Mouse (Mus musculus): ENCODE measurements at regions not wholly inside any gene's neighbourhood (a gene's known extent, or its start where the extent isn't known, plus 50 kb on each side); places are given as distances from the start of the nearest gene placed in this dataset.

GRCm38 (mm10) chr15:87200282-87201048 lies 343.6 kb upstream of the Fam19a5 start:
- no peak for DNase-seq (ENCODE audit: low spot score in 2 of 2)

- DNase-seq (ENCODE audit: low spot score in 2 of 2), result no peak
Observed at GRCm38 (mm10) chr15:87201055-87201454, 343.0 kb upstream of the Fam19a5 start.

DNA sequence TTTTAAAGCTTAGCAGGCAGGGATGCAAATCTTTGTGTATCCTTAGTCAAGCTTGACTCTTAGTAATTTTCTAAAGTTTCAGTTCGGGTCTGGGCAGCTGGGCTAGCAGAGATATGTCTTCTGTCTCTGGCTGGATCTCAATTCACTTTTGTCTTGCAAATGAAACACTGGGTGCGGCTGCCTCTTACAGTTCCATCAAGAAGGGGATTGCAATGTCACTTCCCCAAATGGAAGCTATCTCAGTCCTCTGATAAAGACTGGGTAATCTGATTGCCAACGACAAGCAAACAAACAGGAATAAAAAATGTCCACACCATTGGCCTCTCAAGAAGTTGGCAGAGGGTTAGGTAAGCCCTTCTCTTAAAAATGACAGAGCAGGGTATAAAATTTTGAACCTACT lies 314.1 kb upstream of the Fam19a5 start:
- no peak for DNase-seq (ENCODE audit: low spot score in 2 of 2)

DNA sequence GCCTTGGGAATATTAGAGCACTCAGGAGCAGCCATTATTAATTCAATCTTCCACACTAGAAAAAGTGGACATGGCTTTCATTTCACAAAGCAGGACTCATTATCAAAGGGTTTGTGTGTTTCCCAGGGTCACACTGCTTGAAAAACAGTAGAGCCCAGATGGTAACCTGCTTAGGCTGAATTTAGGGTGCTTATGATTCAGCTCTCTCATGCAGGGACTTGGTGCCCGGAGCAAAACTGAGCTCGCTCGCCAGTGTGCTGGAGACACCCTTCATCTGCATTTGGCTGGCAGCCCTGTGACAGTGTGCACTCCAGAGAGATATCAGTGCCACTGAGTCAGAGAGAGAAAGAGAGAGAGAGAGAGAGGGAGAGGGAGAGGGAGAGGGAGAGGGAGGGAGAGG lies 308.0 kb upstream of the Fam19a5 start:
- DNase-seq (ENCODE audit: low spot score in 2 of 2), result no peak

DNA sequence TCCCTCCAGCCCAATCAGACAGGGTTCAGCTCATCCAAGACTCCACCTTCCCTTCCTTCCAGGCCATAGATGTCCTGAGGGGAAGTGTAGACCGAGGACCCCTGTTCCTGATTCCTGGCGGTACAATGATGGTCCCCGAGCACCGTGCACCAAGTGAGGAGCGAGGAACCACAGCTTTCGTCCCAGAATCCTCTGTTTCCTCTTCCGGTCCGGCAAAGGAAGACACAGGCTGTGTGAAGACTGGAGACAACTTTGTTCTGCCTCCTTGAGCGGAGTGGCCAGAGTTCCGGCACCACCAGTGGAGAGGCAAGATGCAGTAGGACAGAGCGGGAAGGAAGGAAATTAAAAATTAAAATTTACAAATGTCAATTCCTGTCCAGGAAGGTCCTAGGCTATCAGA lies 305.0 kb upstream of the Fam19a5 start:
- no peak for DNase-seq (ENCODE audit: low spot score in 2 of 2)

DNA sequence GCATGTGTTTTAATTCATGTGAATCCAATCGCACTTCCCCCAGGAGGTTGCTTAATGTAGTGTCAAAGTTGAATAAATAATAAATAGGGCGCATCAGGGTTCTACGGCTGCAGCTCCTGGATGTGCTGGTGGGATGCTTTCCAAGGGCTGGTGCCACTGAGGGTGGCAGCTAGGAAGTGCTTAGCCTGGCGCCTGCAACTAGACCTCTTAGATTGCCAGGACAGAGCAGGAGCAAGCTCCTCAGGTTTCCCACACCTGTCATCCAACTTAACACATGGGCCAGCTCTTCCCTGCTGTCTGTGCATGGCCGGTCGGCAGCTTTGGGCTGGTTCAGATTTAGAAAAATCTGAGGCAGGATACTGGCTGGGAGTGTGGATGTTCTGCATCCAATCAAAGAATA lies 282.6 kb upstream of the Fam19a5 start:
- DNase-seq (ENCODE audit: low spot score in 2 of 2), result no peak

DNA sequence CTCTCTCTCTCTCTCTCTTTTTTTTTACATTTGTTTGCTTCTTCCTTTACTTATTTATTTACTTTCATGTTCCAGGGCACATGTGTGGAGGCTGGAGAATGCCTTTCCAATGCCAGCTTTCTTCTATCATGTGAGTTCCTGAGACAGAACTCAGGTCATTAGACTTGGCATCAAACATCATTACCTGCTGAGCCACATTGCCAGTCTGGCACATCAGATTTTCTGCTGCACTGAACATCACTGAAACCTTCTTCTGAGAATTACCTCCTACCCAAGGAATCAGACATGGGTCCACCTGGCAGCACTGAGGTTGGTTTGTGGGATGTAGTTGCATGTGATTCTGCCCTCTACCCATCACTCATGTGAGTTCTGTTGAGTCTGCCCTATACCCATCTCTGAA lies 279.2 kb upstream of the Fam19a5 start:
- no peak for DNase-seq (ENCODE audit: low spot score in 2 of 2)

DNA sequence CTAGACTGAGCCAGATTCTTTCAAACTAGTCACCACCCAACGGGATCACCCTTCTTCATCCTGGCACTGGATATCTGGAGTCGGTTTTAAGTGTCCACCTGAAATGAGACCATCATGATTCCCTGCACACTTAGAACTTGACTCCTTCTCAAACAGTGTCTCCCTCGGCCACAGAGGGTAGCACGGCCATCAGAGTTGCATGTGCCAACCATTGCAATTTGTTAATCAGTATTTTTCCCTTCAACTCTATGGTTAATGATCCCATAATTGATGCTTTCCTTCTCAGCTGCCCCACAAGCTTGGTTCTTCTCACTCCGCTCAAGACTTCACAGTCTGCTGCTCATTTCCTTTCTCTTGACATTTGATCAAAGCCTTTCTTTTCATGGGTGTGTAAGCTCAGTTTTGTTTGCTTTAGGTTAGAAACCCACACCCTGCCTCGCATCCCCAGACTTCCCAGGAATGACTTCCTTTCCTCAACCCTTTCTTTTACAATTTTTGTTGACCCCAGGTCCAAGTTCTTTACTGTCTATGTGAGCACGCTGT lies 253.0 kb upstream of the Fam19a5 start:
- no peak for DNase-seq (ENCODE audit: low spot score in 2 of 2)

DNA sequence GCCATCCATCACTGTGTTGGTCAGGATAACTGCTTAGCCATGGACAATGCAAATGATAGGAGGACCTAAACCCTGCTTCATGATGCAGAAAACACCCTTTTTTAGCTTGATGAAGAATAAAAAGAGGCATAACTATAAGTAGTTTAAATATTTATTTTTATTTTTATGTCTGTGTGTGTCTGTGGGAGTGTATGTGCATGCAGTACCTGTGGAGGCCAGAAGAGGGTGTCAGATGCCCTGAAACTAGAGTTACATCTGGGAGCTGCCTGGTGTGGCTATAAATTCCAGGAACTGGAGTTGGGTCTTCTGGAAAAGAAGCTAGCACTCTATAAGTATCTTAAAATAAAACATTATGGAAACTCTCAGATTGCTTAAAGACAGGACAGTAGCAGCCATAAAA lies 224.2 kb upstream of the Fam19a5 start:
- no peak for DNase-seq (ENCODE audit: low spot score in 2 of 2)

DNA sequence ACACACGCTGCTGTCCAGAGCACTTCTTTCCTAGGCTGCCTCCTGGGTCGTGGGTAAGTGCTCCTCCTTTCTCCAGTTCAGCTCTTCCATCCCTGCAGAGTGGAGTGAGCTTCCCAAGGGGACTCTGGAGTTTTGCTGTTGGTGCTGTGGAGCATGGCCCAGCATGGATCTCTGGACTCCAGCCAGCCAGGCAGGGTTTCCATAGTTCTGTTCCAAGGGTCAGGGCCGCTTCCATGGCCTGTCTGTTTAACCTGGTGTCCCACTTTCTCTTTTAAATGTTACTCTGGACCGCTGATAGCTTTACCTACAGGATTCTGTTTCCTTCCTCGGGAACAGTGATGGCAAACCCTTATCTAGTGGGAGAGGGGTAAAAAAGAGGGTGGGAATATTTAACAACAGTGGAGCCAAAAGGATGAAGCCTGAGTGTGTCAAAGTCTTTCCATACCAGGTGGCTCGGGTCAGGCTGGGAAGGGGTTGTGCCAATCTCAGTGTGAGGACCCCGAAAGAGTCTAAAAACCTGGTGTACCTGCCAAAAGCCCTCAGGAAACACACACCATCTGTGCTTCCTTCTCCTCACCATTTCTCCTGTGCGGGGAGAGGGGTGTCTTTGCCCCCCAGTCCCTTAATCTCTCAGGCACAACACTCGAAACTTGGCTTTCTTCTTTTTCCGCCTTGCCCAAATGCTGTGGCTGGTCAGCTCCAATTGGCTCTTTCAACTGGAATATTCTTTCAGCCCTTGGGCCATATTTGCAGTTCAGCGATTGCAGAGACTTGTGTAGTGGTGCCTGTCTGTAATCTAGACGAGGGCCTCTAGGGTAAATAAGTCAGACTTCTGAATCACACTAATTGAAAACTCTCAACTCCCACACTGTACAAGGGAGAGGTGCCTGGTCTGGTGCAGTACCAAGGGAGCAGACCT lies 222.8 kb upstream of the Fam19a5 start:
- DNase-seq (ENCODE audit: low spot score in 2 of 2), result no peak

GRCm38 (mm10) chr15:87325389-87325788 lies 218.7 kb upstream of the Fam19a5 start:
- DNase-seq (ENCODE audit: low spot score in 2 of 2), result no peak

DNA sequence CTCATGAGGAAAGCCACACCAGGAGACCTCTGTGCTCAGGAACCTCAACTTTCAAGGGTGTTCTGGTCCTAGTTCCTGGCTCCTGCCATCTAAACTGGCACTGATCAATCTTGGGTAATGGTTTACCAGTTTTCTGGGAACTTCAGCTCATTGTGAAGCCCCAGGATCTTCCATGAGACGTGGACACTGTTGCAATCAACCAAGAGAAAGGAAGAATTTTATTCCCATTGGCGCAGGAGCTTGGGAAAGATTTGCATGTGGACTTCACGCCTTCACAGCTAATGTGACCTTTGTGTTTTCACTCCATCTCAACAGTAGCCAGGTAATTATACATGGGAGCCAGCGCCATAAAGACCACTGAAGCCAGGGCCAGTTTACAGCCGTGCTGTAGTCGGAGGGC lies 217.8 kb upstream of the Fam19a5 start:
- DNase-seq (ENCODE audit: low spot score in 2 of 2), result no peak

DNA sequence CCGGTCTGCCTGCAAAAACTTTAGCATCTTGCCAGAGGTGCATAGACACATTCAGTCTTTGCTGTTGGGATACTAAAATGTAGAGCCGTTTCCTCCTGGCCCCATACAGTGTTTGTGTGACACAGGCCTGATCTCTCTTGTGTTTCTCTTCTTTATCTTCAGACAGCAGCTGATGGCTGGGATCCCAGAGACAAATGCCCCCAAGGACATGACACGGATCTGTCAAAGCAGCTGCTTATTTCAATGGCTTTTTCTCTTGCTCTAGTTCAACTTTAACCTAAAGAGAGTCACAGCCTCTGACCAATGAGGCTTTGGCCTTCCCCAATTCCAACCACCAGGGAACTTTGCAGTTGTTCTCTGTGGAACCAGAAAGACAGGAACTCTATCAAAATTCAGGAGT lies 211.7 kb upstream of the Fam19a5 start:
- DNase-seq (ENCODE audit: low spot score in 2 of 2), result no peak

GRCm38 (mm10) chr15:87333527-87333926 lies 210.6 kb upstream of the Fam19a5 start:
- no peak for DNase-seq (ENCODE audit: low spot score in 2 of 2)

DNA sequence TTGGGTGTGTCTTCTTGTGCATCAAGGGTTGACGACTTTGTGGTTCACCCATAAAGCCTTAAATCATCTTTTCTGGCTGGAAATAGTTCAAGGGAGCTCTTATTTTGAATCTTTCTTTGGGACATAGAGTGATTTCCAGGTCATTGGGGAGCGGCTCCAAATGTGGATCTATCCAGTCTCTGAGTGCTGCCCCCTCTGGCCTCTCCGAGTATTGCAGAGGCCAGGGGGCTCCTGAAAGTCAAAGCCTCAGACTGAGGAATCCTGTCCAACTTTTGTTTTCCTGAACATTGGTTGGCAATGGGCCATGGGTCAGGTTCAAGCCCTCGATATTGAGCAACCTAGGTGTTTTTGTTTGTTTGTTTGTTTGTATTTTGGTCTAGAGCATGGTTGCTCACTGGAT lies 209.7 kb upstream of the Fam19a5 start:
- DNase-seq (ENCODE audit: low spot score in 2 of 2), result no peak

DNA sequence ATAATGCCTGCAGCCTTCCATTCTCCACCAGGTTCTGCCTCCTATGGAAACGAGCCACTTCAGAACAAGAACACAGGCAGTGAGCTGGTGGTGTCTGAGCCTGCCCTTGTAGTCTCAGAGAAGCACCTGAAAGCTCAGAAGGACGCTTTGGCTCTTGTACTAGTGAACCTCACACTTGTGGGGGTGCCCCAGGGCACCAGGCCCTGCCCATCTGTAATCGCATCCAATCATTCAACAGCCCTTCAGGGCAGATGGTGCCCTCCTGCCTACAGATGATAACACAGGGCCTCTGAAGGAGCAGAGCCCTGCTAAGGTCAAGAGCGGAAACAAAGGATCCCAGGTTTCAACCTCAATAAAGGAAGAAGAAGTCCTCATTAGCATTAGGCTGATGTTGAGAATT lies 208.8 kb upstream of the Fam19a5 start:
- DNase-seq (ENCODE audit: low spot score in 2 of 2), result no peak

- DNase-seq (ENCODE audit: low spot score in 2 of 2), result no peak
Observed at GRCm38 (mm10) chr15:87335737-87336136, 208.4 kb upstream of the Fam19a5 start.

GRCm38 (mm10) chr15:87339904-87340303 lies 204.2 kb upstream of the Fam19a5 start:
- DNase-seq (ENCODE audit: low spot score in 2 of 2), result no peak

DNA sequence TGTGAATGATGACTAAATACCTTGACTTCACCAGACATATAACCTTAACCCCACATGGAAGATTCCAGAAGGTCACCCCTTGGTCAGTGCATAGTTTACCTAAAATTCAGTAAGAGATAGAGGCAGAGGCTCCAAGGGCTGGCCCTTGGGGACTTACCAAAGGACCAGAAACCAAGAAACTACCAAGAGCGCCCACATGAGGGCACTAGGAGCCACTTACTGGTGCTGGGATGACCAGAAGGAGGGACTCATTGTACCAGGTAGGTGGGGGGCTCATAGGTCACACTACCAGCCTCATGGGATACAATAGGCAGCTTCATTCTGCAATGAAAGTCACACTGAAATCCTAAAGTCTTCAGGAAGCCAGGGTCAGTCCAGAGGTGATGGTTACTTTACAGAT lies 201.4 kb upstream of the Fam19a5 start:
- DNase-seq (ENCODE audit: low spot score in 2 of 2), result no peak

GRCm38 (mm10) chr15:87345826-87346225 lies 198.3 kb upstream of the Fam19a5 start:
- no peak for DNase-seq (ENCODE audit: low spot score in 2 of 2)

- DNase-seq (ENCODE audit: low spot score in 2 of 2), result no peak
Observed at GRCm38 (mm10) chr15:87349533-87350247, 194.4 kb upstream of the Fam19a5 start.

GRCm38 (mm10) chr15:87352812-87353211 lies 191.3 kb upstream of the Fam19a5 start:
- no peak for DNase-seq (ENCODE audit: low spot score in 2 of 2)

All from adrenal gland, postnatal 4 days (tissue).